Mouse (Mus musculus) myocyte (in vitro differentiated cells): ENCODE measurements around the gene Myrf.

ENCODE experiments used
- MAX ChIP-seq: IDR thresholded peaks from one replicate; pipeline ENCODE4 v1.6.1; 2011; ENCODE audit warnings: low read depth, mild to moderate bottlenecking, control low read depth
- MYOD1 ChIP-seq, 3 experiments: IDR thresholded peaks; one replicate each; pipeline ENCODE4 v1.6.1; 2011; ENCODE audit warnings: control low read depth in 2 of 3, low read depth in 2 of 3, mild to moderate bottlenecking in 2 of 3, moderate library complexity in 1 of 3; ENCODE audit not compliant: insufficient read length in 2 of 3, control insufficient read depth in 1 of 3
- POLR2A ChIP-seq: IDR thresholded peaks from one replicate; pipeline ENCODE4 v1.6.1; 2011; ENCODE audit warnings: low read depth, mild to moderate bottlenecking, control low read depth, moderate library complexity; ENCODE audit not compliant: insufficient read length
- POLR2AphosphoS2 ChIP-seq: IDR thresholded peaks from one replicate; pipeline ENCODE4 v1.6.1; 2011; ENCODE audit warnings: low read depth, control low read depth; ENCODE audit not compliant: insufficient read length
- REST ChIP-seq: IDR thresholded peaks from one replicate; pipeline ENCODE4 v1.6.1; 2011; ENCODE audit warnings: mild to moderate bottlenecking, control low read depth, moderate library complexity; ENCODE audit not compliant: insufficient read depth, insufficient read length

DNA sequence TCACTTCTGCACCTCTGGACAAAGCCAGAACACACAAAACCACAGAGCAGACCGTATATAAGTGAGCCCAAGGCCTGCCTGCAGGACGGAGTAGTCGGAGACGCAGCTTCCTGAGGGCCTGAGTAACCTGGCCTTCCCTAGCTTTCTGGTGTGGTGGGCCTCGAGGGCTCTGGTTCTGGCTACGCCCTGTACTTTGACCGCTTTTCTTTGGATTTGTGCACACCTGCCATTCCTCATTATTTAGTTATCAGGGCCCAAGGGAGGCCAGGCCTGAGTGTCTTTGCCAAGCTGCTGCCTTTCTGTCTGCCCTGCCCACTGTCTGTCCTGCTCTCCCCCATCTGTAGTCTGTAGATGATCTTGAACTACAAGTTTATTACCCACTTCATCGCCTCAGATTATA lies 50.6 kb downstream of the Myrf start:
- no peak for TF ChIP-seq POLR2A
- no peak for TF ChIP-seq MAX
- TF ChIP-seq POLR2AphosphoS2: no peak
- TF ChIP-seq MYOD1 (IDR thresholded peaks at IDR 0.05; ENCODE audit: control insufficient read depth in 1 of 3, insufficient read length in 2 of 3, low read depth in 2 of 3): no peak
- TF ChIP-seq REST: no peak
